Mouse (Mus musculus): ENCODE data around the gene Bscl2.

Bscl2 gene

GRCm38 (mm10) chr19:8837251-8837791, at the start of gene Bscl2:
TSS of gene Bscl2 (plus strand) at chr19:8837467.
- in situ Hi-C loops (cut with MseI, MboI): no loop called here

- in situ Hi-C loops (cut with MseI, MboI): no loop called here
Measured at GRCm38 (mm10) chr19:8788521-8788920, 48.7 kb upstream of the Bscl2 start.

GRCm38 (mm10) chr19:8789171-8789570, 48.1 kb upstream of the Bscl2 start:
- in situ Hi-C loops (cut with MseI, MboI): no loop called here

- in situ Hi-C loops (cut with MseI, MboI): no loop called here
Measured at GRCm38 (mm10) chr19:8790171-8790570, 47.1 kb upstream of the Bscl2 start.

GRCm38 (mm10) chr19:8798264-8798946, 38.9 kb upstream of the Bscl2 start, which contains the start of gene Polr2g:
TSS of gene Polr2g (minus strand) at chr19:8798577.
- in situ Hi-C loops (cut with MseI, MboI): no loop called here

GRCm38 (mm10) chr19:8798947-8799315, 38.3 kb upstream of the Bscl2 start:
- in situ Hi-C loops (cut with MseI, MboI): no loop called here

GRCm38 (mm10) chr19:8802130-8802821, 35.0 kb upstream of the Bscl2 start, which contains the start of gene Zbtb3:
TSS of gene Zbtb3 (plus strand) at chr19:8802555.
- in situ Hi-C loops (cut with MseI, MboI): no loop called here

- in situ Hi-C loops (cut with MseI, MboI): no loop called here
Measured at GRCm38 (mm10) chr19:8803204-8803780, 34.0 kb upstream of the Bscl2 start.

- in situ Hi-C loops (cut with MseI, MboI): no loop called here
Measured at GRCm38 (mm10) chr19:8803879-8804660, 33.2 kb upstream of the Bscl2 start.

- in situ Hi-C loops (cut with MseI, MboI): no loop called here
Measured at GRCm38 (mm10) chr19:8806810-8807209, 30.5 kb upstream of the Bscl2 start.

- in situ Hi-C loops (cut with MseI, MboI): no loop called here
Measured at GRCm38 (mm10) chr19:8815812-8816211, 21.5 kb upstream of the Bscl2 start.

GRCm38 (mm10) chr19:8817001-8817400, 20.3 kb upstream of the Bscl2 start:
- in situ Hi-C loops (cut with MseI, MboI): no loop called here

- in situ Hi-C loops (cut with MseI, MboI): no loop called here
Measured at GRCm38 (mm10) chr19:8818301-8818798, 18.9 kb upstream of the Bscl2 start.

GRCm38 (mm10) chr19:8818801-8819595, 18.3 kb upstream of the Bscl2 start, which contains the start of gene Ttc9c:
TSS of gene Ttc9c (minus strand) at chr19:8819333.
- in situ Hi-C loops (cut with MseI, MboI): no loop called here

- in situ Hi-C loops (cut with MseI, MboI): no loop called here
Measured at GRCm38 (mm10) chr19:8819596-8820423, 17.5 kb upstream of the Bscl2 start, which contains the start of gene Hnrnpul2. TSS of gene Hnrnpul2 (plus strand) at chr19:8820010.

- in situ Hi-C loops (cut with MseI, MboI): no loop called here
Measured at GRCm38 (mm10) chr19:8820424-8820956, 16.8 kb upstream of the Bscl2 start.

GRCm38 (mm10) chr19:8821146-8821545, 16.1 kb upstream of the Bscl2 start:
- in situ Hi-C loops (cut with MseI, MboI): no loop called here

GRCm38 (mm10) chr19:8822696-8823095, 14.6 kb upstream of the Bscl2 start:
- in situ Hi-C loops (cut with MseI, MboI): no loop called here

GRCm38 (mm10) chr19:8829660-8830059, 7.6 kb upstream of the Bscl2 start, which contains the start of gene AC129217.1:
TSS of gene AC129217.1 (plus strand) at chr19:8829773.
- in situ Hi-C loops (cut with MseI, MboI): no loop called here

Data from mouse trophoblast stem cell (cell line).